Mouse (Mus musculus) stomach, postnatal 0 days (tissue): Measurements from ENCODE around the gene Irf2bpl. TPM values are rescaled to one million over a fixed set of nuclear protein-coding genes. Genes with fewer than 3 reads are reported as not detected.
A peak's percentile ranks its signal among the peaks of the same experiment; 100 is the strongest.

ENCODE experiments used
- ATAC-seq: fragments of 200-750 bp; cut with Nextera tagmentation; 2 replicates; pipeline ENCODE4 v1.8.0; 2017; ENCODE audit not compliant: low FRiP score, low TSS enrichment
- DNase-seq: peaks from one replicate; pipeline ENCODE4 v3.0.0-alpha.2; 2016; ENCODE audit warnings: low spot score
- H3K27ac ChIP-seq: fragments of 300-500 bp; sonication (generic); replicated peaks from 2 replicates; pipeline ENCODE4 v1.5.1; 2014; ENCODE audit warnings: mild to moderate bottlenecking, control low read depth
- H3K27me3 ChIP-seq: fragments of 300-500 bp; sonication (generic); 2 replicates; pipeline ENCODE4 v1.6.1; 2014; ENCODE audit warnings: low read length; ENCODE audit not compliant: control insufficient read depth, insufficient read depth
- H3K36me3 ChIP-seq: fragments of 300-500 bp; sonication (generic); 2 replicates; pipeline ENCODE4 v1.6.1; 2014; ENCODE audit warnings: low read length, mixed read lengths; ENCODE audit not compliant: control insufficient read depth, insufficient read depth
- H3K4me1 ChIP-seq: fragments of 300-500 bp; sonication (generic); replicated peaks from 2 replicates; pipeline ENCODE4 v1.6.1; 2014; ENCODE audit warnings: antibody characterized with exemption; ENCODE audit not compliant: control insufficient read depth, insufficient read depth
- H3K4me2 ChIP-seq: fragments of 300-500 bp; sonication (generic); replicated peaks from 2 replicates; pipeline ENCODE4 v1.6.1; 2014; ENCODE audit warnings: low read depth, mild to moderate bottlenecking, control low read depth, moderate library complexity
- H3K4me3 ChIP-seq: fragments of 300-500 bp; sonication (generic); 2 replicates; pipeline ENCODE4 v1.5.1; 2014; ENCODE audit warnings: low read depth, low read length, control low read depth
- H3K9ac ChIP-seq: fragments of 300-500 bp; sonication (generic); 2 replicates; pipeline ENCODE4 v1.6.1; 2014; ENCODE audit warnings: mild to moderate bottlenecking, low read length, control low read depth, mixed read lengths
- H3K9me3 ChIP-seq: fragments of 300-500 bp; sonication (generic); 2 replicates; pipeline ENCODE4 v1.6.1; 2016; ENCODE audit warnings: low read length; ENCODE audit not compliant: control insufficient read depth
- CTCF ChIP-seq: IDR thresholded peaks from 2 replicates; pipeline ENCODE4 v1.5.1; 2016; ENCODE audit warnings: antibody characterized with exemption, low read depth, mild to moderate bottlenecking, moderate library complexity
- EP300 ChIP-seq: optimal IDR thresholded peaks from 2 replicates; pipeline ENCODE3; 2016; ENCODE audit warnings: antibody characterized with exemption
- WGBS: fragments of 180-500 bp; shearing (Covaris S2); extraction: QIAGEN DNeasy Blood & Tissue Kit; methylation state at CpG from one replicate; pipeline ENCODE4 v1.1.7; 2014; 5-methylcytosine and 5-hydroxymethylcytosine counted together
- polyA plus RNA-seq: library from polyadenylated mRNA; unstranded; fragments of >200 nt; fragmentation: Nextera tagmentation; extraction: Ambion mirVana; gene quantifications from 2 replicates; pipeline ENCODE4 v1.2.1, GENCODE M21; 2015

Gene Irf2bpl
- polyA plus RNA-seq, 1 experiment from 2014 or later, result 19.1 TPM

DNA sequence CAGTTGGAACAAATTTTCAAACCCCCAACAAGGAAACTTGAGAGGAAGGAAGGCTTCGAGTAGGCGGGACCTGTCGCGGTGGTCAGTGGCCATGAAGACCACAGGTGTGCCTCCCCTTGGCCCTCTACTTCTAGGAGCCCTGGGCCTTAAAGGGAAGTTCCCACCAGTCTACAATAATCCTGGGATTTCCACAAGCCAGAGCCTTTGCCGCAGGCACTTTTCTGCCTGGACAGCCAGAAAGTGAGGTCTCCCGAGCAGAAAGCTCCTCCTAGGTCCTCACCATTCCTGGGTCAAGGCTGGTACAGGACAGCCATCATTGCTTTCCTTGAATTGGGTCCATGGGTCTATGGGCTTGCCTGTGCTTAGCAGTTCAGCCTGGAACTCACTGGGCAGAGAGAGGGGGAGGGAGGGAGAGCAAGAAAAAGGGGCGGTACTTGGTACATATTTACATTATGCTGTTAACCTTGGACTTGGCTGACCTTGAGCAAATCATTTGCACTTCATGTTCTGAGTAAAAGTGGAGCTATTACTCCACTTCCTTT is 4.6 kb upstream of the Irf2bpl start:
- no peak for TF ChIP-seq CTCF
- no peak for TF ChIP-seq EP300
- 13% methylated on average over 7 of the region's 7 CpGs for WGBS
- Histone ChIP-seq H3K9ac (peak overlapping the region; percentile 69), H3K27ac (peak overlapping the region; percentile 99), H3K27me3 (no peaks in the 10 kb centered on the region), H3K36me3 (no peaks in the 10 kb centered on the region), H3K9me3 (no peaks in the 10 kb centered on the region), H3K4me2 (peak overlapping the region; percentile 55), H3K4me1 (peaks cover 23% of the 10 kb centered on the region), H3K4me3 (peak overlapping the region; percentile 24; the same call in 1 of the 2 replicates)
- DNase-seq, result peak; percentile 75
- ATAC-seq, result peak; percentile 35; the same call in 1 of the 2 replicates

DNA sequence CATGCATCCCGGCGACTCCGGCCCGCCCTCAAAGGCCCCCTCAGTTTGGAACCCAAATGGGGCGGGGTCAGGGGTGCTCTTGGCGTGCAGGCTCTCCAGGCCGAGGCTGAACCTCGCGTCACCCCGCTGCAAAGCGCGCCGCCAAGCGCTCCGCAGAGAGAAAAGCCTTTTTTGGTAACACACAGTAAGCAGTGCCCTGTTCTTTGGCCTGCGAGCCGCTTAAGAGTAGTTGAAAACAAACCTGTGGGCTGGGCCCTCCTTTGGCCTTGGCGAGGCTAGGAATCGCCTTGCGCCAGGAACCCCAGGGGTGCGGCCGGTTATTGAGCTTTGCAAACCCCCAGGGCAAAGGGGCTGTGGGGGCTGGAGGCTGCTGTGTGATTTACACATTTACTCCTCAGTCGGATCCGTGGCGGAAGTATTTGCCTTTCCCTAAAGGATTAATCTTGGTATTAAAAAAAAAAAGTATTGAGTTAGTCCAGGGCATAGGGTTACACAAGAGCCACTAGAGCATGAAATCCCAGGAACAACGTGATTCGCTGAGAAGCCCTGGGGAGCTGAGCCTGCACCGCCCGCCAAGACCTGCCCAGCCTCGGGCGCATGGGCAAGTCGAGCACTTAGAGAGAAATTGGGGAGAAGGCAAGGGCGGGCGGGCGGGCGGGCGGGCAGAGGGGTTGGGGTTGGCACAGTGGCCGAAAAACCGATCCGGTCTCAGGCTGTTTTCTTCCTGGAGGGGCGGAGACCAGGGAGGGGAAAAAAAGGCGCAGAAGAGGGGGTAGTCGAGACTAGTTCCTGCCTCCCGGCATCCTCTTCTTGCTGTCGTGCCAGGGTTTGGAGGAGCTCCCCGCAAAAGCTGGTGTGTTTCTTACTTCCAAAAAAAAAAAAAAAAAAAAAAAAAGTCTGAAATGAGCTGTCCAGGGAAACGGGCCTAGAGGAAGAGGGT is 3.8 kb upstream of the Irf2bpl start:
- ATAC-seq, result peak; percentile 80
- H3K9ac ChIP-seq, result peak overlapping the region; percentile 69

DNA sequence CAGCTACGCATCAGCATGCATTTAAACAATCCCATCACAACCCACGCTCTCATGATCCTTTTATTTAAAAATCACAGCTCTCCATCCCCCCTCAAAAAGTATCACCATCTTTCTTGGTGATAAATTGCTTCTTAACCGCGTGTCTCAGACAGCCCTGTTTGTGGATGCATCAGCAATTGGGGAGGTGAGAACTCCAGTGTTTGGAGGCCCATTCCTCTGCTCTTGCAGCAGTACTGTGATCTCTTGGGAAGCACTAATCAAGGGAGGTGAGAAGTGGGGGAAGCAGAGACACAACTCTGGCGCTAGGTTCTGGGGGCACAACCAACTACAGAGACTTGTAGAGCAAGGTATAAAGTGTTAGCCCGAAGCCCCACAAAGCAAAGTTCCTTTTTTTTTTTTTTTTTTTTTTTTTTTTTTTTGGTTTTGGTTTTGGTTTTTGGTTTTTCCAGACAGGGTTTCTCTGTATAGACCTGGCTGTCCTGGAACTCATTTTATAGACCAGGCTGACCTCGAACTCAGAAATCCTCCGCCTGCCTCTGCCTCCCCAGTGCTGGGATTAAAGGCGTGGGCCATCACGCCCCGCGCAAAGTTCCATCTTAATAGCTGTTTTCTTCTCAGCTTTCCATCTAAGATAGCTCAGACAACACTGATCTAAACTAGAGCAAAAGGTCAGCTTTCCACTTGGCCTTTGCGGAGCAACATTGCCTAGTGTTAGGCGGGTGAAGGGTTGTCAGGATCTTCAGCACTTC is 3.0 kb upstream of the Irf2bpl start:
- Histone ChIP-seq H3K36me3 (no peaks in the 10 kb centered on the region), H3K4me3 (peak overlapping the region; percentile 24), H3K27ac (peak overlapping the region; percentile 99), H3K4me2 (peak overlapping the region; percentile 55), H3K9ac (peak overlapping the region; percentile 69), H3K9me3 (no peaks in the 10 kb centered on the region), H3K27me3 (no peaks in the 10 kb centered on the region), H3K4me1 (peaks cover 21% of the 10 kb centered on the region)
- ATAC-seq (no peak), DNase-seq (no peak)
- 43% methylated on average over 14 of the region's 14 CpGs for WGBS
- TF ChIP-seq CTCF, result no peak
- TF ChIP-seq EP300, result no peak

More for the DNA sequence above, 3.8 kb upstream of the Irf2bpl start:
- peaks cover 23% of the 10 kb centered on the region for H3K4me1 ChIP-seq
- under 1% methylated on average over 44 of the region's 47 CpGs for WGBS
- H3K4me3 ChIP-seq, result peak overlapping the region; percentile 24
- peak; percentile 85 for DNase-seq
- H3K27me3 ChIP-seq, result no peaks in the 10 kb centered on the region
- H3K9me3 ChIP-seq, result no peaks in the 10 kb centered on the region
- H3K36me3 ChIP-seq, result no peaks in the 10 kb centered on the region
- peak; percentile 66 for TF ChIP-seq CTCF
- peak; percentile 36 for TF ChIP-seq EP300
- H3K4me2 ChIP-seq, result peak overlapping the region; percentile 55
- peak overlapping the region; percentile 99 for H3K27ac ChIP-seq

DNA sequence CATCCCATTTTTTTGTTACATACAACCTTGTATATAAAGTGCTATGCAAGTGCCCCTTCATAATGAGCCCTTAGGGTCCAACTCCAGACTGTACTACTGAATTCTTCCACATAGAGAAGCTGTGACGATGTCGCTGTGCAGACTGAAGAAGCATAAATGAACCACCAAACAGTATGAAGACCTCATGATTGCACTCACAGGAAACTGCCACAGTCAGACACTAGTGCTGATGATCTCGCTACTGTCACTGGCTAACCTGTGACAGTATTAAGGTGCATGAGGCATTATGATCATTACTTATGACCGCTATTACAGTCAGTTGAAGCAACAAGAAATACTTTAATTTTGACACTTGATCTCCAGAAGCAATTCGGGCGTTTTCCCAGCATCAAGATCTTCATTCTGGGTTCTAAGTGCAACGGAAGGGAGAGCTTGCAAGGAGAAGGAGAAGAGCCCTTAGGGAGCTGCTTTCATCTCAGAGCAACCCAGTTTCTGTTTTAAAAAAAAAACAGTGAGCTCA is 1.9 kb upstream of the Irf2bpl start:
- H3K4me1 ChIP-seq, result peaks cover 21% of the 10 kb centered on the region
- no peaks in the 10 kb centered on the region for H3K9me3 ChIP-seq
- peak overlapping the region; percentile 61; the same call in 1 of the 2 replicates for H3K27ac ChIP-seq
- no peak overlapping the region for H3K9ac ChIP-seq
- 72% methylated on average over 7 of the region's 7 CpGs for WGBS
- DNase-seq (no peak), ATAC-seq (no peak)
- peaks cover 4% of the 10 kb centered on the region; the same call in 1 of the 2 replicates for H3K36me3 ChIP-seq
- TF ChIP-seq CTCF (no peak), EP300 (no peak)
- H3K27me3 ChIP-seq, result no peaks in the 10 kb centered on the region
- H3K4me2 ChIP-seq, result no peak overlapping the region
- H3K4me3 ChIP-seq, result no peak overlapping the region

DNA sequence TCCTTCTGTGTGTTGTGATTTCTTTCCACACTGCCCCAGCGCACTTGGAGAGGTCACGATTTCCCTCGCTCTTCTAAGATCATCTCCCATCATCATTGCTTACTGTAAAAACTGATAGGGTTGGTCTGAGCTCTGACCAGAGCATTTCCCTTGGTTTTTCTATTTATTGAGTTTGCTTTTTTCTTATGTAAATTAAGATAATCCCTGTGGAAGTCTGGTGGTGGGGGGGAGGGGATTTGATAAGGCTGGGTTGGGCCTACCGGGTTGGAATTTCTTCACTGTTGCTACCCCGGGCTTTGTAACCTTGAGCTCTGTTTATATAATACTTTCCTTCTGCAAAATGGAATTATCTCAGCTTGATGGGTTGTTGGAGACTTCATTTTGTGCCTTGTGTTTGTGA is 1.1 kb upstream of the Irf2bpl start:
- Histone ChIP-seq H3K36me3 (peaks cover 4% of the 10 kb centered on the region; the same call in 1 of the 2 replicates), H3K4me3 (no peak overlapping the region), H3K9me3 (no peaks in the 10 kb centered on the region), H3K9ac (no peak overlapping the region), H3K4me1 (peaks cover 21% of the 10 kb centered on the region), H3K4me2 (no peak overlapping the region), H3K27me3 (no peaks in the 10 kb centered on the region), H3K27ac (peak overlapping the region; percentile 100; the same call in 1 of the 2 replicates)
- DNase-seq, result no peak
- WGBS, result 36% methylated on average over 5 of the region's 5 CpGs
- ATAC-seq, result no peak
- TF ChIP-seq CTCF (no peak), EP300 (no peak)
